Mouse (Mus musculus) lung, embryonic 14.5 days (tissue): ENCODE measurements around the gene Smo. TPM values are rescaled to one million over a fixed set of nuclear protein-coding genes. Genes with fewer than 3 reads are reported as not detected.

Experiments used
- ATAC-seq: fragments of 200-750 bp; cut with Nextera tagmentation; 2 replicates; pipeline ENCODE4 v1.8.0; 2017; ENCODE audit warnings: mild to moderate bottlenecking, moderate TSS enrichment, moderate library complexity; ENCODE audit not compliant: insufficient read depth
- DNase-seq: peaks from one replicate; pipeline ENCODE4 v3.0.0-alpha.2; 2015
- H3K27ac ChIP-seq: fragments of 300-500 bp; sonication (generic); 2 replicates; pipeline ENCODE4 v1.5.1; 2014; ENCODE audit warnings: low read depth, mild to moderate bottlenecking, moderate library complexity
- H3K27me3 ChIP-seq: fragments of 300-500 bp; sonication (generic); 2 replicates; pipeline ENCODE4 v1.6.1; 2014; ENCODE audit warnings: low read length, control low read depth; ENCODE audit not compliant: insufficient read depth
- H3K36me3 ChIP-seq: fragments of 300-500 bp; sonication (generic); 2 replicates; pipeline ENCODE4 v1.6.1; 2014; ENCODE audit warnings: control low read depth; ENCODE audit not compliant: insufficient read depth
- H3K4me1 ChIP-seq: fragments of 300-500 bp; sonication (generic); 2 replicates; pipeline ENCODE4 v1.6.1; 2014; ENCODE audit warnings: antibody characterized with exemption, control low read depth; ENCODE audit not compliant: insufficient read depth
- H3K4me2 ChIP-seq: fragments of 300-500 bp; sonication (generic); 2 replicates; pipeline ENCODE4 v1.6.1; 2014; ENCODE audit warnings: mild to moderate bottlenecking
- H3K4me3 ChIP-seq: fragments of 300-500 bp; sonication (generic); 2 replicates; pipeline ENCODE4 v1.5.1; 2014; ENCODE audit warnings: low read depth, low read length
- H3K9ac ChIP-seq: fragments of 300-500 bp; sonication (generic); 2 replicates; pipeline ENCODE4 v1.6.1; 2014
- H3K9me3 ChIP-seq: fragments of 300-500 bp; sonication (generic); 2 replicates; pipeline ENCODE4 v1.6.1; 2016; ENCODE audit warnings: low read depth, low read length, control low read depth
- CTCF ChIP-seq: IDR thresholded peaks from 2 replicates; pipeline ENCODE4 v1.5.1; 2016; ENCODE audit warnings: antibody characterized with exemption, low read depth
- WGBS: fragments of 180-500 bp; shearing (Covaris S2); extraction: QIAGEN DNeasy Blood & Tissue Kit; methylation state at CpG from one replicate; pipeline ENCODE4 v1.1.7; 2014; 5-methylcytosine and 5-hydroxymethylcytosine counted together
- polyA plus RNA-seq: library from polyadenylated mRNA; unstranded; fragments of >200 nt; fragmentation: Nextera tagmentation; extraction: Ambion mirVana; gene quantifications from 2 replicates; pipeline ENCODE4 v1.2.1, GENCODE M21; 2014

Smo gene
- polyA plus RNA-seq, 1 experiment from 2014 or later: 69.1 TPM

DNA sequence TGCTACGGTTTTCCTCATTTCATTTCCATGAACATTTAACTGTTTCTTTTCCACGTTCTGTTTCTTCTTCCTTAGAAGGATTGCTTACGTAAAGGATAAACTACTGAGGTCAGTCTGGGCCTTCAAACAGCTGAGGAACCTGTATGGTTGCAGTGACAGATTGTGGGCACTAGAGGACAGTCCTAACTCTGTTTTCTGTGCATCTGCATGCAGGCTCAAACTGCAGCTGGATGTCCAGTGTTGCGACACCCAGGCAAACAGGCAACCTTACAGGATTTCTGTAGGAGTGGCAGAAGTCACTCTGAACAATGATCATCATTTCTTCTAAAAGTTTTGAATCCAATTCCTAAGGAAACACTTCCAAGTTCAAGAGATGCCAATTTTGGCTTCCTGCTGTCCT is 27.2 kb downstream of the Smo start:
- 47% methylated on average over 4 of the region's 4 CpGs for WGBS
- Histone ChIP-seq H3K4me3 (no peak overlapping the region), H3K4me2 (no peak overlapping the region), H3K27me3 (no peaks in the 10 kb centered on the region), H3K27ac (no peak overlapping the region), H3K4me1 (no peaks in the 10 kb centered on the region), H3K36me3 (peaks cover 36% of the 10 kb centered on the region), H3K9me3 (no peaks in the 10 kb centered on the region), H3K9ac (no peak overlapping the region)
- peak; percentile 70 for DNase-seq
- TF ChIP-seq CTCF: peak; percentile 78
- no peak; the same call in 1 of the 2 replicates for ATAC-seq

DNA sequence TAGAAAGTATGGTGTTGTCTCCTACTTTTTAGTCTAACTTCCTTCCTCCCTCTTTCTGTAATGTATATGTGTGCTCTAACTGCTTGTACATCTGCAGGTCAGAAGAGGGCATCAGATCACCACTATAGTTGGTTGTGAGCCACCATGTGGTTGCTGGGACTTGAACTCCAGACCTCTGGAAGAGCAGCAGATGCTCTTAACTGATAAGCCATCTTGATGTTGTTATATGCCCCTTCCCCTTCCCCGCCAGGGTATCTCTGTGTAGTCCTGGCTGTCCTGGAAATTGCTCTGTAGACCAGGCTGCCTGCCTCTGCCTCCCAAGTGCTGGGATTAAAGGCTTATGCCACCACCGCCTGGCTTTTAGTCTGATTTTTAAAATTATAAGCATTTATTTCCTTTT is 31.6 kb downstream of the Smo start:
- no peak for DNase-seq
- Histone ChIP-seq H3K4me3 (no peak overlapping the region), H3K9me3 (no peaks in the 10 kb centered on the region), H3K4me1 (no peaks in the 10 kb centered on the region), H3K4me2 (no peak overlapping the region), H3K9ac (no peak overlapping the region), H3K27me3 (no peaks in the 10 kb centered on the region), H3K27ac (no peak overlapping the region), H3K36me3 (0 out of 2 replicates have a peak, but pooled peaks cover 2% of the 10 kb centered on the region)
- no peak for TF ChIP-seq CTCF
- no peak for ATAC-seq
- 81% methylated on average over 2 of the region's 2 CpGs for WGBS

DNA sequence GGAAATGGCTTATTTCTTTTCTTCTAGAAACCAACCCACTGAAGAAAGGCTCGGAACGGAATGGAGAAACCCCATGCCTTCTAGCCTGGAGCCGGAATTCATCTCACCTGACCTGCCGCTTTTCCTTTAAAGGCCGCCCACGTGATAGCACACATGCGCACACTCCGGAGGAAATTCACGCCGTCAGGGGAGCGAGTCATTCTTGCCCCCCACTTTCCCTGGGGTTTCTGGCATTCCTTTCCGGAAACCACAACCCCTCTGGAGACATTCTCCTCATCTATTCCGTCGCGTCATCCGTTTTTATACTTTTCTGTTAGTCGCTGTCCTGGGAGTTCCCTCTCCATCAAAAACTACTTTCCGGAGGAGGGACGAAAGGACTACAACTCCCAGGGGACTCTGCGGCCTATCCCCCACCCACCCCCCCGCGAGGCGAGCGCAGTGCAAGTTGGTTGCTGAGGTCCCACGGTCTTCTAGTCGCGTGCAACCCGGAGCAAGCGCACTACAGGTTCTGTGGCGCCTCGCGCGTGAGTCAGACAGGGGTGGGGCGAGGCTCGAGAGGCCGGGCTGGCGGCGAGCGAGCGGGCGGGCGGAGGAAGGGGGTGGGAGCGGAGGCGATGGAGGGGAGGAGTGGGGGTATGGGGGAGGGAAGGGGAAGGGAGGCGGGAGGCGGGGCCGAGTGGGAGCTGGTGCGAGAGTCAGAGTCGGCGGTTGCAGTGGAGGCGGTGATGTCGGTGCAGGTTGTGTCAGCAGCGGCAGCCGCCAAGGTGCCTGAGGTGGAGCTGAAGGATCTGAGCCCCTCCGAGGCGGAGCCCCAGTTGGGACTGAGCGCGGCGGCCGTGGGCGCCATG is 32.7 kb downstream of the Smo start, which contains the start of gene Ahcyl2:
Gene Ahcyl2, plus strand, starts transcription at position 199 of the 848 bp plus-strand sequence.
- DNase-seq (peak; percentile 95), ATAC-seq (peak; percentile 98)
- Histone ChIP-seq H3K4me3 (peak within 1 kb of the TSS; percentile 89), H3K27ac (peak within 1 kb of the TSS; percentile 80), H3K36me3 (no peaks in the 10 kb centered on the region), H3K4me2 (peak within 1 kb of the TSS; percentile 76), H3K4me1 (no peaks in the 10 kb centered on the region), H3K9ac (peak within 1 kb of the TSS; percentile 74), H3K27me3 (no peaks in the 10 kb centered on the region), H3K9me3 (no peaks in the 10 kb centered on the region)
- TF ChIP-seq CTCF: no peak
- WGBS: under 1% methylated on average over 58 of the region's 61 CpGs

DNA sequence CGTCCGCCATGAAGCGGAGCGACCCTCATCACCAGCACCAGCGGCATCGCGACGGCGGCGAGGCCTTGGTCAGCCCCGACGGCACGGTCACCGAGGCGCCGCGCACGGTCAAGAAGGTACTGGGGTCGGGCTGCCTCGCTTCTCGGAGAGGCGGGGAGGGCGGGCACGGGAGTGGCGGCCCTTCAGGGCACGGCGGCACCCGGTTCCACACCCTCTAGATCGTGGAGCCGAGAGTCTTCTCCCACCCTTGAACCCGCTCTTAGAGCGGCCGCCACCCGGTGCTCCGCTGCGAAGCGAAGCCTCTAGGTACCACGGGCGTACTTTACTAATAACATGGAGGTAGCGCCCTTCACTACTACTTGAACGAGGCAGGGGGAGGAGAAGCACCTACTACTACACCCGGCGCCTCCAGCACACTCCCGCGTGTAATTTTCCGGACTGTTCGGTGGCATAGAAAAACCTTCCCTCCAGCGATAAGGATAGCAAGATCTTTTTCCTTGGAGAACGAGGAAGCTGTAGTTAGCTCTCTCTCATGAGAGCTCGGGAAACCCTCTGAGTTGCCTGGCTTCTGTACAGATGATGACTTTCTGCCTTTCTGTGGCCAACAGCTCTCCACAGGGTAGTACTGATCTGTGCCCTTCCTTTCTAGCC is 33.6 kb downstream of the Smo start:
- H3K27me3 ChIP-seq: no peaks in the 10 kb centered on the region
- H3K4me3 ChIP-seq: peak overlapping the region; percentile 89
- ATAC-seq: peak; percentile 49

GRCm38 (mm10) chr6:29770672-29771321 is 35.5 kb downstream of the Smo start:
- no peaks in the 10 kb centered on the region for H3K4me1 ChIP-seq
- 51% methylated on average over 2 of the region's 2 CpGs for WGBS
- no peaks in the 10 kb centered on the region for H3K27me3 ChIP-seq
- no peak overlapping the region for H3K4me2 ChIP-seq
- no peaks in the 10 kb centered on the region for H3K36me3 ChIP-seq
- DNase-seq: no peak
- no peak for ATAC-seq
- H3K9ac ChIP-seq: no peak overlapping the region
- TF ChIP-seq CTCF: no peak
- no peak overlapping the region for H3K27ac ChIP-seq
- H3K4me3 ChIP-seq: no peak overlapping the region
- no peaks in the 10 kb centered on the region for H3K9me3 ChIP-seq

More for the DNA sequence above, 33.6 kb downstream of the Smo start:
- Histone ChIP-seq H3K36me3 (no peaks in the 10 kb centered on the region), H3K27ac (peak overlapping the region; percentile 80), H3K9me3 (no peaks in the 10 kb centered on the region), H3K4me2 (peak overlapping the region; percentile 76), H3K4me1 (no peaks in the 10 kb centered on the region), H3K9ac (peak overlapping the region; percentile 74)
- TF ChIP-seq CTCF: no peak
- peak; percentile 52 for DNase-seq
- WGBS: under 1% methylated on average over 50 of the region's 50 CpGs

GRCm38 (mm10) chr6:29772236-29772635 is 36.9 kb downstream of the Smo start:
- H3K36me3 ChIP-seq: no peaks in the 10 kb centered on the region
- DNase-seq (no peak), ATAC-seq (no peak)
- no peak for TF ChIP-seq CTCF
- no peaks in the 10 kb centered on the region for H3K4me1 ChIP-seq
- no peaks in the 10 kb centered on the region for H3K27me3 ChIP-seq
- no peak overlapping the region for H3K9ac ChIP-seq
- H3K4me2 ChIP-seq: no peak overlapping the region
- H3K4me3 ChIP-seq: no peak overlapping the region
- no peak overlapping the region for H3K27ac ChIP-seq
- 91% methylated on average over 3 of the region's 3 CpGs for WGBS
- no peaks in the 10 kb centered on the region for H3K9me3 ChIP-seq

DNA sequence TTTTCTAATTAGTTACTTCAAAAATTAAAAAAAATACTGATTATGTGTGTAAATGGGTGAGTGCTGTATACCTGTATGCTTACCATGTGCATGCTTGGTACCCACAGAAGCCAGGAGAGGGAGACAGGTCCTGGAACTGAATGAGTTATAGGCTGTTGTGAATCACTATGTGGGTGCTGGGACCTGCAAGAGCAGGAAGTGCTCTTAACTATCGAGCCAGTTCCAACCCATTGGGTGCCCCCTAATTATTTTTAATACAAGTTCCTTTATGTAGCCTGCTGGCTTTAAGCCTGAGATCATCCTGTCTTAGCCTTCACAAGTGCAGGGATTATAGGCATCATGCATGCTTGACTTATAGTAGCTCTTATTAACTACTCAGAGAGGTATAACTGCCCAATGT is 38.9 kb downstream of the Smo start:
- Histone ChIP-seq H3K9ac (no peak overlapping the region), H3K4me3 (no peak overlapping the region), H3K36me3 (no peaks in the 10 kb centered on the region), H3K27ac (no peak overlapping the region), H3K4me1 (no peaks in the 10 kb centered on the region), H3K9me3 (no peaks in the 10 kb centered on the region), H3K4me2 (no peak overlapping the region), H3K27me3 (no peaks in the 10 kb centered on the region)
- no peak for TF ChIP-seq CTCF
- DNase-seq: no peak
- no peak for ATAC-seq
- WGBS: 87% methylated on average over 1 of the region's 1 CpGs
